Mouse (Mus musculus) limb, embryonic 11.5 days (tissue): ENCODE measurements at regions not wholly inside any gene's neighbourhood (a gene's known extent, or its start where the extent isn't known, plus 50 kb on each side); places are given as distances from the start of the nearest gene placed in this dataset.

ENCODE experiments used
- ATAC-seq: fragments of 200-750 bp; cut with Nextera tagmentation; 2 replicates; pipeline ENCODE4 v1.8.0; 2017; ENCODE audit warnings: low read depth; ENCODE audit not compliant: insufficient number of reproducible peaks, low FRiP score, low TSS enrichment
- DNase-seq: peaks from one replicate; pipeline ENCODE4 v3.0.0-alpha.2; 2015; ENCODE audit warnings: low spot score
- H3K27ac ChIP-seq: fragments of 300-500 bp; sonication (generic); replicated peaks from 2 replicates; pipeline ENCODE4 v1.5.1; 2014; ENCODE audit warnings: low read depth, mild to moderate bottlenecking, low read length
- H3K27me3 ChIP-seq: fragments of 300-500 bp; sonication (generic); 2 replicates; pipeline ENCODE4 v1.6.1; 2014; ENCODE audit warnings: mild to moderate bottlenecking, low read length, mixed read lengths; ENCODE audit not compliant: control insufficient read depth, insufficient read depth
- H3K36me3 ChIP-seq: fragments of 300-500 bp; sonication (generic); 2 replicates; pipeline ENCODE4 v1.6.1; 2014; ENCODE audit warnings: mild to moderate bottlenecking, low read length, moderate library complexity, mixed read lengths; ENCODE audit not compliant: control insufficient read depth, insufficient read depth
- H3K4me1 ChIP-seq: fragments of 300-500 bp; sonication (generic); 2 replicates; pipeline ENCODE4 v1.6.1; 2014; ENCODE audit warnings: low read length, mixed read lengths; ENCODE audit not compliant: control insufficient read depth, insufficient read depth
- H3K4me2 ChIP-seq: fragments of 300-500 bp; sonication (generic); 2 replicates; pipeline ENCODE4 v1.6.1; 2014; ENCODE audit warnings: low read depth, mild to moderate bottlenecking, moderate library complexity; ENCODE audit not compliant: severe bottlenecking
- H3K4me3 ChIP-seq: fragments of 300-500 bp; sonication (generic); 2 replicates; pipeline ENCODE4 v1.5.1; 2014; ENCODE audit warnings: low read depth, low read length
- H3K9ac ChIP-seq: fragments of 300-500 bp; sonication (generic); 2 replicates; pipeline ENCODE4 v1.6.1; 2014; ENCODE audit warnings: mild to moderate bottlenecking, low read length
- H3K9me3 ChIP-seq: fragments of 300-500 bp; sonication (generic); 2 replicates; pipeline ENCODE4 v1.6.1; 2016; ENCODE audit warnings: low read length; ENCODE audit not compliant: control insufficient read depth
- WGBS: fragments of 180-500 bp; shearing (Covaris S2); extraction: QIAGEN DNeasy Blood & Tissue Kit; methylation state at CpG from one replicate; pipeline ENCODE4 v1.1.7; 2014; 5-methylcytosine and 5-hydroxymethylcytosine counted together

DNA sequence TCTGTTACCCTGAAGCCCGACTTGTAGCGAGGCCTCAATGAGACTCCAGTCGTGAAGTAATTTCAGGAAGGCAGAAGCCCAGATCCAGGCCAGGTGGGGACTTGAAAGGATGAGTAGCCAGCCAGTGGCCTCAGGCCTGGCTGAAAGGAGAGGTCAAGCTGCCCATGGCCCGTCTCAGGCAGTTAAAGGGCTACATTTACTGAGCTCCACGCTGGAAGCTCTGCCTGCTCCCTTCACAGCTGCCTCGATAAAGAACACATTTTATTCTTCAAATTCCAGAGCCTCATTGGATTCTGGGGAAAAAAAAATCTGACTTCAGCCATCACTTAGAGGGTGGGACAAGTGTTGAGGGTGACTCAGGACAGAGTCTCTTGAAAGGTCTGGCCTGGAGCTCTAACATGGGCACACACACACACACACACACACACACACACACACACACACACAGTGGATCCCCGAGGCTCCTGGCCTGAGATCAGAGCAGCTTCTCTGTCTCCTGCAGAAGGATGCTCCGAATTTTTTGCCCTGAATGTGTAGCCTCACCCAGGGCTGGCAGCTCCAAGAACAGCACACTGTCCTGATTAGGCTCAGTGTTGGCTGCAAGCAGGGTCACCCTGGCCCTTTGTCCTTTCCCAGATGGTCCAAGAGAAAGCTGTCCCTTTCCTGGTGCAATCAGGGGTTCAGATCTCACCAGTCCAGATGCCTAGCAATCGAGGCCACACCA is 53.0 kb downstream of the Gadd45g start:
- Histone ChIP-seq H3K4me3 (no peak overlapping the region), H3K9ac (no peak overlapping the region), H3K4me1 (peaks cover 14% of the 10 kb centered on the region), H3K27ac (no peak overlapping the region), H3K27me3 (no peaks in the 10 kb centered on the region), H3K4me2 (no peak overlapping the region), H3K9me3 (no peaks in the 10 kb centered on the region), H3K36me3 (no peaks in the 10 kb centered on the region)
- WGBS = 49% methylated on average over 9 of the region's 9 CpGs
- no peak for DNase-seq
- ATAC-seq = no peak

DNA sequence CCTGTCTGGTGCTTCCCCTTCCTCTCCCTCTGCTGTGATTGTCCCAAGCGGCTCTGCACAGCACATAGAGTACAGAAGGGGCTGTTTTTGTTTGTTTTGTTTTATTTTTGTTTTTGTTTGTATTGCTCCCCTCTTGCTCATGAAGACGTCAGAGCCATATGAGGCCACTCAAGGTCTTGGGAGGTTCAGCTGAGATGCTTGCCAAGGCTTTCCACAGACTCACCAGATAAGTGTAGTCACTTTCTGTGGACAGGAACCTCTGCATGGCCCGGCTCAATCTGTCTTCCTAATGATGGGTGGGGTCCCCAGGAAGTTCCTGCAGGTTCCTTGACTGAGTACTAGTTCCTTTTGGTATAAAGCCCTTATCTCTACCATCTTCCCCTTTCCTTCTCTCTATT is 53.6 kb downstream of the Gadd45g start:
- H3K9me3 ChIP-seq = no peaks in the 10 kb centered on the region
- no peaks in the 10 kb centered on the region for H3K27me3 ChIP-seq
- WGBS = 77% methylated on average over 3 of the region's 3 CpGs
- peaks cover 14% of the 10 kb centered on the region for H3K4me1 ChIP-seq
- H3K9ac ChIP-seq = no peak overlapping the region
- H3K36me3 ChIP-seq = no peaks in the 10 kb centered on the region
- no peak overlapping the region for H3K4me2 ChIP-seq
- DNase-seq = no peak
- H3K4me3 ChIP-seq = no peak overlapping the region
- no peak for ATAC-seq
- no peak overlapping the region for H3K27ac ChIP-seq

DNA sequence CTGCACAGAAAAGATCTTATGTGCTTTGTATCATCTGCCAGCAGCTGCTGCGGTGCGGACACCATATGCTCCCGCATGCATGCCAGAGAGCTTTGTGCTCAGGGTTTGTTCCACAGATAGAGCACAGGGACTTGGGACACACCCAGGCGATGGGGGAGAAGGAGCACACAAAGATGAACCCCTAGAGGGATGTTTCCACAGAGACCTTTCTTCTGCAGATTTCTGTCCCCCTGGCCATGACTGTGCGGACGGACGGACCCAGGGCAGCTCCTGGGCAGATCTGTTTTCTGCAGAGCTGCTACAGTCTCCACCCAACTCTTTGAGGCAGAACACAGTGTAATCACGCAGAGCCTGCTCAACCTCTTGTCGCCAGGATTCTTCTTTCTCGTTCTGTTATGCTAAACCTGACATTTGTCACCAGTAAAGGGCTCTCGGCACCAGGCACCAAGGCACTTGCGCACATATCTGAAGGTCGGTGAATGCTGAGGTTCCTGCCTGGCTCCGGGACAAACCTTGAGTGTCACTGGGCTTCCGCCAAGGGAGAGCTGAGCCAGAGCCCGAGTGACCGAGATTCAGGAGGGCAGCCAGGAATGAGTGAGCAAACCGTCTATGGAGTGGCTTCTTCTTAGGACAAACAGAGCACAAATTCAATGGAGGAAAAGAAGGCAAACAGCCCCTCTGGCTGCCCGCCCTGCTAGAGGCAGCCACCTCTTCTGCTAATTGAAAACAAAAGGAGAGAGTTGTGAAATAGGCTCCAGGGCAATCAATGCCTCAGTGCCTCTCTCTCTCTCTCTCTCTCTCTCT is 56.2 kb downstream of the Gadd45g start:
- ATAC-seq (no peak), DNase-seq (peak; percentile 60)
- no peaks in the 10 kb centered on the region for H3K36me3 ChIP-seq
- H3K4me1 ChIP-seq = peaks cover 14% of the 10 kb centered on the region
- no peak overlapping the region for H3K4me3 ChIP-seq
- 26% methylated on average over 19 of the region's 19 CpGs for WGBS
- no peaks in the 10 kb centered on the region for H3K9me3 ChIP-seq
- H3K9ac ChIP-seq = peak overlapping the region; percentile 56
- peak overlapping the region; percentile 30; the same call in 1 of the 2 replicates for H3K27ac ChIP-seq
- H3K4me2 ChIP-seq = peak overlapping the region; percentile 48
- H3K27me3 ChIP-seq = no peaks in the 10 kb centered on the region

DNA sequence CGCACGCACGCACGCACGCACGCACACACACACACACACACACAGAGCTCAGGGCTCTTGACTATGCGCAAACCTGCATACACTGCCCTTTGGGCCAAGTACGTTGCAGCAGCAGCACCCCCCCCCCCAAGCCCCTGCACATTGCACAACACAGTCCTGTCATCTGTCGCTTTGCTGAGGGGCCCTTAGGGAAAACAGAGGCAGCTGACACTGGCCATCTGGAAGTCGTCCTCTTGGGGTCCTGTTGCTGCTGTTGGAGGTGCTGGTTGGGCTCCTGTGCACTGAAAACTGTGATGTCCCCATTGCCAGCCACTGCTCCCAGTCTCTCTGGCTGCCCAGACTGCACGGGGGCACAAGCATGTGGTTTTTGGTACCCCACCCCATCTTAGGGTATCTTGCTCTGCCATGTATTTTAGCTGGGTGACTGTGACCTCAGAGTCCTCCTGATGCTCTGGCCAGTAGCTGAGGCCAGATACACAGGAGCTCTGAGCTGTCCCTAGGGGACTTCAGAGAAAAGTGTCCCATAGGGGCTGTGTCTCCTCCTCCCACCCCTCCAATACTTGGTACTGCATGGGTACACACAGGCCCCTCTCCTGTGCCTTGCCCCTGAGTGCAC is 57.0 kb downstream of the Gadd45g start:
- H3K4me3 ChIP-seq = no peak overlapping the region
- peaks cover 14% of the 10 kb centered on the region for H3K4me1 ChIP-seq
- 14% methylated on average over 11 of the region's 11 CpGs for WGBS
- 0 out of 2 replicates have a peak overlapping the region, but pooled peaks have one; percentile 8 for H3K27ac ChIP-seq
- H3K9me3 ChIP-seq = no peaks in the 10 kb centered on the region
- ATAC-seq (no peak), DNase-seq (peak; percentile 60)
- H3K4me2 ChIP-seq = peak overlapping the region; percentile 48
- H3K9ac ChIP-seq = no peak overlapping the region; the same call in 1 of the 2 replicates
- H3K27me3 ChIP-seq = no peaks in the 10 kb centered on the region
- no peaks in the 10 kb centered on the region for H3K36me3 ChIP-seq

DNA sequence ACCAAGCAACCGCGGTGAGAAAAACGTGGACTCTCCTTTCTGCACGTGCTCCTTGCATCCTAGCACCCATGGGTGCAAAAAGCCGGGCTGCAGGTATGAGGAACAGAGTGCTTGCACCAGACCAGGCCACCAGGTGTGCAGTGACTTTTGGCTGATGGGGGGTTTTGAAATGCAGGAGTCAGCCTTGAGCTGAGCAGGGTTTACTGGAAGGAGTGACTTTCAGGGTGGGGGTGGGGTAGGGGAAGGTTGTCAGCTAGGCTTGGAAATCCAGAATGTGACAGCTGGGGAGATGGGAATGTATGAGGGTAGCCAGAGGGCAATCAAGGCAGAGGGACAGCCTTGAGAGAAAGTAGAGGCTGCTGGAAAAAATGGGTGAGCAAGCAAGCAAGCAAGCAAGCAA is 58.8 kb downstream of the Gadd45g start:
- ATAC-seq (no peak), DNase-seq (no peak)
- Histone ChIP-seq H3K27ac (no peak overlapping the region), H3K4me3 (no peak overlapping the region), H3K27me3 (no peaks in the 10 kb centered on the region), H3K9me3 (no peaks in the 10 kb centered on the region), H3K4me1 (peaks cover 14% of the 10 kb centered on the region), H3K36me3 (no peaks in the 10 kb centered on the region), H3K4me2 (no peak overlapping the region), H3K9ac (no peak overlapping the region)
- WGBS = 79% methylated on average over 5 of the region's 5 CpGs

DNA sequence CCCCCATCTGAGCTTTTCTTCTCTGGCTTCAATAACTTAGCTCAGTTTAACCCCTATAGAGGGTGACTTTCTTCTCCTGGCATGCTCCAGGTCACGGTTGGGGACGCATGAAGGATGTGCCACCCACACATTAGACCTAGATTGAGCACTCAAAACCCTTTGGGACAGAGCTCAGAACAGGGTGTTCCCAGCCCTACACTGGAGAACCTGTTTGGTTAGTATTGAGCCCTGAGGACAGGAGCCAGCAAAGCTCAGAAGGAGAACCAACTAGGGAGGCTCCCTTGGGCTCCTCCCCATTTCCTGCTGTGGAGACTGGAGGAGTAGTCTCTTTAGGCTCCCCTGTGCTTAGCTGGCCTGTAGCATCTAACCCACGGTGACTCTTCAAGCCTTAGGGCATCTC is 59.6 kb downstream of the Gadd45g start:
- ATAC-seq (no peak), DNase-seq (no peak)
- no peaks in the 10 kb centered on the region for H3K36me3 ChIP-seq
- H3K4me1 ChIP-seq = peaks cover 14% of the 10 kb centered on the region
- no peak overlapping the region for H3K9ac ChIP-seq
- no peak overlapping the region for H3K27ac ChIP-seq
- no peaks in the 10 kb centered on the region for H3K27me3 ChIP-seq
- no peak overlapping the region for H3K4me3 ChIP-seq
- no peak overlapping the region for H3K4me2 ChIP-seq
- WGBS = 92% methylated on average over 3 of the region's 3 CpGs
- no peaks in the 10 kb centered on the region for H3K9me3 ChIP-seq

DNA sequence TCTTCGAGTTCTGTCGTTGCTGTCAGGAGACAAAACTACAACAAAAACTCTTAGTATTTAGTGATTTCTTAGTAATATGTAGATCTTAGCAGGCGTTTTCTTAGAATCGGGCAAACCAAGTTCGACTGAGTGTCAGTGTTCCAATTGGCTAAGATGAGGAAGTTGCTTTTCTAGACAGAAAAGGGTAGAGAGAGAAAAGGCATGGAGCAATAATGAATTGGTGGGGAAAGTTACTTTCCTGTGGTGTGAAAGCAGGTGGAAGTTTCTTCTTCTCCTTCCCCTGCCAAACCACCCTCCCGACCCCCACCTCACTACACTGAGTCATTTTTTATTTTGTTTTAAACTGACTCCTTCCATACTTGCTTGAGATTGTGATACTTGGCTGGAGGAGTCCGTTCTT is 62.0 kb downstream of the Gadd45g start:
- 84% methylated on average over 7 of the region's 7 CpGs for WGBS
- Histone ChIP-seq H3K36me3 (no peaks in the 10 kb centered on the region), H3K4me3 (no peak overlapping the region), H3K4me2 (no peak overlapping the region), H3K4me1 (peaks cover 3% of the 10 kb centered on the region), H3K27me3 (no peaks in the 10 kb centered on the region), H3K9ac (no peak overlapping the region), H3K9me3 (no peaks in the 10 kb centered on the region), H3K27ac (no peak overlapping the region)
- DNase-seq = no peak
- no peak for ATAC-seq

DNA sequence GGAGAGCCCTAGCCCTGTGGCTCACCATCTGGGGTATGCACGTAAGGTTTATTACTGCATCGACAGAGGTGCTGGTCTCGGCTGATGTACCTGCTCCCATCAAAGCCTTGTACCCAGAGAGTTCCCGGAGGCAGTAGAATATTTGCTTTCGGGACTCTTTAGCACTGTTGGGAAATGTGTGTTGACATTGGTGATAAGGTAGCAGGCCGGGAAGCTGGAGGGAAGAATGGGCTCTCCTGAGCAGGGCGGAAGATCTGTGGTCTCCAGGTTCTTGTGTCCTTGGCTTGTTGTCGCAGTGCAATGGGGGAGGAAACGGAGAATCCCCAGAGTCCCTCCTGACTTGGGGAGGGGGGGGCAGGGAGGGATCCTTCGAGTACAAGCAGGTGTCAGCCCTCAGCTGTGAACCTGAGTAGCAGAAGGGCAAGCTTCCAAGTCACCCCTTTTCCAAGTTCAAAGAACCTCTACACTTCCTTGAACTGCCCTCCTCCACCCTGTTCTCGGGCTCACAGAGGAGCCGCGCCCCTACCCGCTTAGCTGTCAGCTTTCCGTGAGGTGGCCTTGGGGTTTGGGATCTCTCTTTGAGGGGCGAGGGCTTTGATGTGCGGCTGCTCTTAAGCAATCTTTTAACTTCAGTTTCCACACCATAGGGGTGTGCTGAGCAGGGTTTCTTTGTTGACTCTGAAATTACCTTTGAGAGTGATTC is 65.0 kb downstream of the Gadd45g start:
- Histone ChIP-seq H3K4me2 (no peak overlapping the region), H3K4me1 (no peaks in the 10 kb centered on the region), H3K4me3 (no peak overlapping the region), H3K27ac (no peak overlapping the region), H3K36me3 (no peaks in the 10 kb centered on the region), H3K9me3 (no peaks in the 10 kb centered on the region), H3K9ac (no peak overlapping the region), H3K27me3 (no peaks in the 10 kb centered on the region)
- no peak for ATAC-seq
- WGBS = 45% methylated on average over 17 of the region's 17 CpGs
- DNase-seq = no peak
